Mouse (Mus musculus): ENCODE data around the gene Gstp1. TPM values are rescaled to one million over a fixed set of nuclear protein-coding genes. Genes with fewer than 3 reads are reported as not detected.

Gstp1 gene
- polyA plus RNA-seq, 1 experiment = 119 TPM

- peak within 1 kb of the TSS; percentile 19; the same call in 1 of the 2 replicates for H3K9ac ChIP-seq (ENCODE audit: low read depth, poor library complexity, severe bottlenecking)
- H3K4me3 ChIP-seq (ENCODE audit: low read depth, low read length) = peak within 1 kb of the TSS; percentile 34
- 0 out of 2 replicates have a peak, but pooled peaks cover 2% of the 10 kb centered on the region for H3K36me3 ChIP-seq (ENCODE audit: control insufficient read depth, insufficient read depth, low read length, poor library complexity, severe bottlenecking)
- no peak within 1 kb of the TSS for H3K27ac ChIP-seq (ENCODE audit: insufficient read depth, low read length)
- TF ChIP-seq EP300 (IDR thresholded peaks at IDR 0.05; ENCODE audit: insufficient read depth, low read depth, low read length) (no peak), CTCF (IDR thresholded peaks at IDR 0.05; ENCODE audit: low read depth, low read length) (no peak), POLR2A (IDR thresholded peaks at IDR 0.05; ENCODE audit: insufficient read depth, low read length) (no peak)
- H3K27me3 ChIP-seq (ENCODE audit: control insufficient read depth, insufficient read depth, low read length, poor library complexity, severe bottlenecking) = no peaks in the 10 kb centered on the region
- H3K9me3 ChIP-seq (replicated peaks; ENCODE audit: control insufficient read depth, insufficient read depth, low read length, poor library complexity, severe bottlenecking) = no peaks in the 10 kb centered on the region
- peaks cover 3% of the 10 kb centered on the region for H3K4me1 ChIP-seq (ENCODE audit: control insufficient read depth, insufficient read depth, low read length)
Measured at GRCm38 (mm10) chr19:4003112-4003511, 34.7 kb downstream of the Gstp1 start, which contains the start of gene Doc2g. Doc2g (plus strand) TSS chr19:4003313.

DNA sequence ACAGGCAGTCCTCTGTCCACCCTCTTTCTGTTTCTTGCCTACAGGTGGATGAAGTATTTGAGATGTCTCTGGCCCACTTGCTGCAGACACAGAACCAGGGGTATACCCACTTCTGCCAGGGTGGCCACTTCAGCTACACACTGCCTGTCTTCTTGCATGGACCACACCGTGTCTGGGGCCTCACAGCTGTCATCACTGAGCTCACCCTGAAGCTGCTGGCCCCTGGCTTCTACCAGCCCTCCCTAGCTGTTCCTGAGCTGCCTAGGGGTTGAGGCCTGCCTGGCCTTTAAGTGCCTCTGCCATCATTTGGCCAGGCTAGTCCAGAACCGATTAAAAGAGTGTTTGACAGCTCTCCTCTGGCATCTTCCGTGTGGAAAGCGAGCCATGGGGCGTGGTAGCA, 36.0 kb downstream of the Gstp1 start:
- Histone ChIP-seq H3K4me1 (ENCODE audit: control insufficient read depth, insufficient read depth, low read length) (peaks cover 3% of the 10 kb centered on the region), H3K27ac (ENCODE audit: insufficient read depth, low read length) (no peak overlapping the region), H3K27me3 (ENCODE audit: control insufficient read depth, insufficient read depth, low read length, poor library complexity, severe bottlenecking) (no peaks in the 10 kb centered on the region), H3K9me3 (replicated peaks; ENCODE audit: control insufficient read depth, insufficient read depth, low read length, poor library complexity, severe bottlenecking) (no peaks in the 10 kb centered on the region), H3K4me3 (ENCODE audit: low read depth, low read length) (no peak overlapping the region), H3K36me3 (ENCODE audit: control insufficient read depth, insufficient read depth, low read length, poor library complexity, severe bottlenecking) (no peaks in the 10 kb centered on the region), H3K9ac (ENCODE audit: low read depth, poor library complexity, severe bottlenecking) (peak overlapping the region; percentile 78)
- TF ChIP-seq POLR2A (IDR thresholded peaks at IDR 0.05; ENCODE audit: insufficient read depth, low read length) (no peak), CTCF (IDR thresholded peaks at IDR 0.05; ENCODE audit: low read depth, low read length) (no peak), EP300 (IDR thresholded peaks at IDR 0.05; ENCODE audit: insufficient read depth, low read depth, low read length) (no peak)

- H3K9me3 ChIP-seq (replicated peaks; ENCODE audit: control insufficient read depth, insufficient read depth, low read length, poor library complexity, severe bottlenecking) = no peaks in the 10 kb centered on the region
- H3K36me3 ChIP-seq (ENCODE audit: control insufficient read depth, insufficient read depth, low read length, poor library complexity, severe bottlenecking) = no peaks in the 10 kb centered on the region
- peak overlapping the region; percentile 78 for H3K9ac ChIP-seq (ENCODE audit: low read depth, poor library complexity, severe bottlenecking)
- TF ChIP-seq EP300 (IDR thresholded peaks at IDR 0.05; ENCODE audit: insufficient read depth, low read depth, low read length) (no peak), POLR2A (IDR thresholded peaks at IDR 0.05; ENCODE audit: insufficient read depth, low read length) (no peak)
- H3K4me1 ChIP-seq (ENCODE audit: control insufficient read depth, insufficient read depth, low read length) = peaks cover 3% of the 10 kb centered on the region
- no peaks in the 10 kb centered on the region for H3K27me3 ChIP-seq (ENCODE audit: control insufficient read depth, insufficient read depth, low read length, poor library complexity, severe bottlenecking)
- peak overlapping the region; percentile 83 for H3K4me3 ChIP-seq (ENCODE audit: low read depth, low read length)
- H3K27ac ChIP-seq (ENCODE audit: insufficient read depth, low read length) = peak overlapping the region; percentile 85
Measured at GRCm38 (mm10) chr19:4000949-4001525, 36.7 kb downstream of the Gstp1 start.

GRCm38 (mm10) chr19:4000119-4000900, 37.5 kb downstream of the Gstp1 start, which contains the start of the genes Nudt8 and Gm49405:
Nudt8 (plus strand) TSS chr19:4000580.
Gm49405 (plus strand) TSS chr19:4000626.
- H3K4me3 ChIP-seq (ENCODE audit: low read depth, low read length) = peak within 1 kb of the TSS; percentile 83
- no peaks in the 10 kb centered on the region for H3K27me3 ChIP-seq (ENCODE audit: control insufficient read depth, insufficient read depth, low read length, poor library complexity, severe bottlenecking)
- H3K9ac ChIP-seq (ENCODE audit: low read depth, poor library complexity, severe bottlenecking) = peak within 1 kb of the TSS; percentile 78
- H3K27ac ChIP-seq (ENCODE audit: insufficient read depth, low read length) = peak within 1 kb of the TSS; percentile 85
- no peaks in the 10 kb centered on the region for H3K9me3 ChIP-seq (replicated peaks; ENCODE audit: control insufficient read depth, insufficient read depth, low read length, poor library complexity, severe bottlenecking)
- TF ChIP-seq CTCF (IDR thresholded peaks at IDR 0.05; ENCODE audit: low read depth, low read length) (peak; percentile 70), POLR2A (IDR thresholded peaks at IDR 0.05; ENCODE audit: insufficient read depth, low read length) (peak; percentile 76), EP300 (IDR thresholded peaks at IDR 0.05; ENCODE audit: insufficient read depth, low read depth, low read length) (no peak)
- peaks cover 3% of the 10 kb centered on the region for H3K4me1 ChIP-seq (ENCODE audit: control insufficient read depth, insufficient read depth, low read length)
- H3K36me3 ChIP-seq (ENCODE audit: control insufficient read depth, insufficient read depth, low read length, poor library complexity, severe bottlenecking) = no peaks in the 10 kb centered on the region

DNA sequence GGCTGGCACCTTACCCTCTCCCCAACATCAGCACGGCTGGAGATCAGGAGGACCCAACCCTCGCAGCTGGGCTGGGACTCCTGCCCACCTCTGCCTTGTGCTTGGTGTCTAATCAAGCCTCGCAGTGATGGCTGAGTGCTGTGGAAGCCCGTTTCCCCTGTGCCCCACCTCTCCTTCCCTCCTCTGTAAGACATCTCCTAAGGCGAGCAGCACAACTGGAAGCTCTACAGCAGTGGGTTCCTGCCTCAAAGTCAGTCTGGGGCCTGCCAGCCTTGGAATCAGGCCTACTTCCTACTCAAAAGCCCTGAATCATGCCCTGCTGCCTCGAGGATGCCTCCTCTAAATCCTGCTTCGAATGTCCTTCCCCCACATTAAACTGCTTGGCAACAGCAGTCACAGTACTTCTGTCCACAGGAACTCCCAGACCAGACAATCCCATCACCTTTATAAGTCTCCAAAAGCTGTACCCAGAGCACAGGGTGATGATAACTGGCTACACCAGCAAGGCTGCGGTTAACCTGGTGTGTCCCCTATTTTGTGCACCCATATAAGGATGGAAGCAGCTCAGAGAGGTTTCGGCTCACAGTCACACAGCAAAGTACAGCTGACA, 38.6 kb downstream of the Gstp1 start:
- no peaks in the 10 kb centered on the region for H3K9me3 ChIP-seq (replicated peaks; ENCODE audit: control insufficient read depth, insufficient read depth, low read length, poor library complexity, severe bottlenecking)
- no peak overlapping the region for H3K27ac ChIP-seq (ENCODE audit: insufficient read depth, low read length)
- H3K27me3 ChIP-seq (ENCODE audit: control insufficient read depth, insufficient read depth, low read length, poor library complexity, severe bottlenecking) = no peaks in the 10 kb centered on the region
- H3K4me3 ChIP-seq (ENCODE audit: low read depth, low read length) = peak overlapping the region; percentile 65
- H3K9ac ChIP-seq (ENCODE audit: low read depth, poor library complexity, severe bottlenecking) = peak overlapping the region; percentile 78; the same call in 1 of the 2 replicates
- no peaks in the 10 kb centered on the region for H3K36me3 ChIP-seq (ENCODE audit: control insufficient read depth, insufficient read depth, low read length, poor library complexity, severe bottlenecking)
- peaks cover 3% of the 10 kb centered on the region for H3K4me1 ChIP-seq (ENCODE audit: control insufficient read depth, insufficient read depth, low read length)
- no peak for TF ChIP-seq CTCF (IDR thresholded peaks at IDR 0.05; ENCODE audit: low read depth, low read length)
- TF ChIP-seq EP300 (IDR thresholded peaks at IDR 0.05; ENCODE audit: insufficient read depth, low read depth, low read length) = no peak
- TF ChIP-seq POLR2A (IDR thresholded peaks at IDR 0.05; ENCODE audit: insufficient read depth, low read length) = no peak

Measured in ES-Bruce4 (cell line).